Mouse (Mus musculus): ENCODE data around the gene Ttc3.
"Not testable (repeated sequence)": the region's sequence is repeated elsewhere in the genome, so short reads cannot be mapped to it uniquely, and the experiment has no call there.

Gene Ttc3

GRCm38 (mm10) chr16:94370173-94370914, at the start of gene Ttc3:
TSS of gene Ttc3 (plus strand) at chr16:94370618.
- peak; percentile 97 for DNase-seq (ENCODE audit: low spot score)

- DNase-seq (ENCODE audit: low spot score), result no peak
Observed at GRCm38 (mm10) chr16:94323681-94324080, 46.7 kb upstream of the Ttc3 start.

DNA sequence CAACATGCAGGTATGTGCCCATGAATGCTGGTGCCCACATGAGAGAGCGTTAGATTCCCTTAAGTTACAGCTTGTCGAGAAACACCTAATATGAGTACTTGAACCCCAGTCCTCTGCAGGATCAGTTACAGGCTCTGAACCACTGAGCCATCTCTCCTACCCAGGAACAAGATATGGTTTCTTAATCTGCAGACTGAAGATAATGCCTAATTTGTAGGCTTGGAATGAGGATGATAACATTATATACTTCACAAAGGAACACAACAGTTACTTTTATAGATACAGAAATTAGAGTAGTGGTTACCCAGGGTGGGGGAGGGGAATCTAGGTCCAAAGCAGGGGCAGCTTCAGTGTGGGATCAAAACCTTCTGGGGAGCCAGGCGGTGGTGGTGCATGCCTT, 44.4 kb upstream of the Ttc3 start:
- no peak for DNase-seq (ENCODE audit: low spot score)

DNA sequence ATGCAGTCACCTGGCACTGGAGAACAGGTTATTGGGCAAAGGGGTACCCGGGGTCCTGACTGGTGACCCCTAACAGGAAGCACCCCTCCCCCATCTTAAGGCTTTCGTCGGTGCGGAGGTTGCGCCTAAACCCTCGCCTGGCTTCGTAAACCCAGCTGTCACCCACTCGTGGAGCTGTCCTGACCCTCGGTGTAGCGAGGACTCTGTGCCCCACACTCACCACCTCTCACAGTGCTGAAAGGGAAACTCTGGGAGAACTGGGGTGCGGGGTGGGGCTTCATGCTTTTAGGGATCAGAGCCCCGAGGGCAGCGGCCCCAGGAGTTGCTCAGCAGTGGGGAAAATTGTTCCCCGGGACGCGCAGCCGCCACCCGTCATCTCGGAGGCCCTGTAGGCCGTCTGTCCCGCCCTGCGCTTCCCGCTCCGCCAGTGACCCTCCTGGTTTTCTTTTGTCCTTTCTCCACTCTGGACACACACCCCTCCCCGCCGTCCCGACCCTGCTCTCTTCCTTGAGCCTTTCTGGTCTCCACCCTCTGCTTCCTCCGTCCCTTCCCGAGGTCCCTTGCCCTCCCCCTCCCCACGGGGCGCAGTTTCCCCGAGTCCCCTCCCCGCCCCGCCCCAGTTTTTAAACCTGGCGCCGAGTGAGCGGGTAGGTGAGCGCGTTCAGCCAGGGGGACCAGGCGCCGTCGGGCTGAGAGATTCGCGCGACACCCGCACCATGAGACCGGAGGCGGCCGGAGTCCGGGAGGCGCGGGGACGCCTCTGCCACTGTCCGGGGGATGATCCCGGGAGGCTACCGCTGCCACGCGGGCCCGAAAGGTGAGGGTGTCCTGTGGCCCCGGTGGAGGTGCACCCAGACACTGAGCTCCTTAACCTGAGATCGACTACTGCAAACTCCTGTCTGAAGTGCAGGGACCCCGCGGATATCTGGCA, 42.4 kb upstream of the Ttc3 start, which contains the start of gene Ripply3:
Gene Ripply3, plus strand, starts transcription at position 640 of the 931 bp plus-strand sequence.
- DNase-seq (ENCODE audit: low spot score), result peak; percentile 56

GRCm38 (mm10) chr16:94328881-94329867, 41.2 kb upstream of the Ttc3 start:
- DNase-seq (ENCODE audit: low spot score), result no peak

DNA sequence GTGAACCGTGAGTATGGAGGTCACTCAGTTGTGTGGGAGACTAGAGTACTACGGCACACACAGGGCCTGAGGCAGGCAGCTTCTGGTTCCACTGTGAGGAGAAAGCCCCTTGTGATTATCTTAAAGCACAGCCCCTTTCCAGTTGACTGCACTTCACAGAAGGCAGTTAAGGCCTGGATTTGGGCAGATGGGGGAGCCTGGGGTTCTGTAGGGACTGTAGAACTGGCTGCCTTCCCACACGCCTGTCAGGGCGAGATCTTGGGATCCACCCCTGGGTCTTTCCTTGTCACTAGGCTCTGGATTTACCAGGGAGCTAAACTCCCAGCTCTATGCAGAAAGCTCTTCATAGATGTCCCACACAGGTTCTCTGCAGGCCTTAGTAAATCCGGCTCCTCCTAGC, 40.0 kb upstream of the Ttc3 start:
- DNase-seq (ENCODE audit: low spot score), result no peak

GRCm38 (mm10) chr16:94331233-94331885, 39.1 kb upstream of the Ttc3 start:
- DNase-seq (ENCODE audit: low spot score), result no peak

DNA sequence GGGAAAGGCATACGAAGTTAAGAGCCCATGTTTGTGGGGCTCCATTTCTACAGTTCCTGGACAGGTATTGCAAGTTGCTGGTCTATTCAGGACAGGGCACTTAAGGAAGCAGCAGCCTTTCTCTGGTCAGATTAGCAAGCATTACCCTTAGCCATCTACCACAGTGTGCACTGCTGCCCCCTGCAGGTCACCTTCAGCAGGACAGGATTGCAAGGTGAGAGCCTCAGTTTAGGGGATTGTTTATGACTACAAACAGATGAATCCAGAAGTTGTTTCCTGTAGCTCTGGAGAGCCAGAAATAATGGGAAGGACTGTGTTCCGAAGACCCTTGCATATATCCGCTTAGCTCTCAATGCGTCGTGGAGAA, 38.5 kb upstream of the Ttc3 start:
- peak; percentile 73 for DNase-seq (ENCODE audit: low spot score)

GRCm38 (mm10) chr16:94335656-94336055, 34.8 kb upstream of the Ttc3 start:
- DNase-seq (ENCODE audit: low spot score), result no peak

- DNase-seq (ENCODE audit: low spot score), result not testable (repeated sequence)
Observed at GRCm38 (mm10) chr16:94339164-94340160, 31.0 kb upstream of the Ttc3 start.

DNA sequence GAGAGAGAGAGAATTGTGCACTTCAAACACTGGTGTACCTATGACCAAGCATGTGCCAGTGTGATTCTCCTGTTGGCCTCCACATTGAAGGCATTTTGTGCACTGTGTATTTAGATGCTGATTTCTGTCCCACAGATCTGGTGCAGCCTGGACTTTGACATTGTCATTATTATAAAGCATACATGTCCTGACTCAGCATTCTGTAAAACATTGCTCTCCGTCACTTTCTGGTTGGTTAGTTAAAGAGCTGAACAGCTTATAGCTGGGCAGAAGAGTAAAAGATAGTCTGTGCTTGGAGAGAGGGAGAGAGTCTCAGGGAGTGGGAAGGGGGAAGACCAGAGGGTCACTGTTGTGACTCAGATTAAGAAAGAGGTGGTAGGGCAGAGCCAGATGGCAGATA, 24.7 kb upstream of the Ttc3 start:
- no peak for DNase-seq (ENCODE audit: low spot score)

DNA sequence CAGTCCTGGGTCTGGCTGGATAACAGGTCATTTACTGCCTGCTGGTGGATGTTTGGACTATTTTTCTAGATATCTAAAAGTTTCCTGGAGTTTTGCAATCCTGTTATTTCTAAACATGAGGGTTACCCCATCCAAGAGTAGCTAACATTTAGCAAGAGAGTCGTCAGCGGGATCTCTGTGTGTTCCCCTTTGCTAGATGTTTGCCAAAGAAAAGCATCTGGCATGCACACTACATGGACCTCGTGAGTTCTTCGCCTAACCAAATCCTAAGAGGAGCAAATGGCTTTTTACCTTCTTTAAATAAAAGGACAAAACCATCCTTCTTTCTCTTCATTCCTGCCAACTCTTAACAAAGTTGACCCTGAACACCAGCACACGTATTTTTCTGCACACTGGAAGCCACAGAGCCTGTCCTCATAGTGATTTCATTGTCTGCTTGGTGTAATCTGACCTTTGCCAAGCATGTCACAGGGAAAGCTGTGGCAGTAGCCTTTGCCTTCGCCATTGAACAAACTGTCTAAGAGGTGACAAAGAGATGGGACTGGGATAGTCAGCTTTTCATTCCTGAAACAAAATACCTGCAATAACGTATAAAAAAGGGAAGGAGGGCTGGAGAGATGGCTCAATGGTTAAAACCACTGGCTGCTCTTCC, 23.2 kb upstream of the Ttc3 start:
- no peak for DNase-seq (ENCODE audit: low spot score)

DNA sequence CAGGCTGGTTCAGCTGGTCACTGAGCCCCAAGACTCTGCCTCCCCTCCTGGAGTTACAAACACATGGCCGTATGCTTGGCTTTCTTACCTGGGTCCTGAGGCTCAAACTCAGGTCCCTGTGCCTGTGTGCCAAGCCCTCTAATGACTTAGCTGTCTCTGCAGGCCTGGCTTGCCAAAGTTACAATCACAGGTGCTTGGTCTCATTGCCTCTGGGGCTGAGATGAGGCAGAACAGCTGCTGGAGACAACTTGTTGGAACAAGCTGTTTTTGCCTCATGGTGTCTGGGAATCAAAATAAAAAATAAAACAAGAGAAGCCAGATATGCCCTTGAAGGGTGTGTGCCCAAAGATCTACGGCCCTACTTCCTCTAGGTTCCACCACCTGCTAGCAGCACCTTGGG, 21.6 kb upstream of the Ttc3 start:
- no peak for DNase-seq (ENCODE audit: low spot score)

GRCm38 (mm10) chr16:94349588-94350286, 20.7 kb upstream of the Ttc3 start:
- no peak for DNase-seq (ENCODE audit: low spot score)

- DNase-seq (ENCODE audit: low spot score), result no peak
Observed at GRCm38 (mm10) chr16:94350287-94350677, 20.1 kb upstream of the Ttc3 start.

DNA sequence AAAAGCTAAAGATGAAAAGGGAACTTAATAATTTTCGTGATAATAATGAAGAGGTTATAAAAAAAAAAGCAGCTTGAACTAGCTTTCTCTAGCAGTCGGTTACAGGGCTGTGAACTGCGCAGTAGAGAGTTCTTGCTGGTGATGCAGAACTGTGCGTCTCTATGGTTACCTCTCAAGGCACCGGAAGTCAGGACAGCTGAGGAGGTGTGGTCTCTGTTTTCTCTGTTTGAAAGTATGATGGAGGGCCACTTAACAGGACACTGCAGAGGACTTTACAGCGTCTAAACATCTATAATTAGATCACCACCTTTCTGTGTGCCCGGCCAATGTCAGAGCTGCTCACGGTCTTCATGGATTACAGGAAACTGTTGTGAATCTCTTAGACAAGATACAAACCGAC, 16.0 kb upstream of the Ttc3 start:
- DNase-seq (ENCODE audit: low spot score), result no peak

DNA sequence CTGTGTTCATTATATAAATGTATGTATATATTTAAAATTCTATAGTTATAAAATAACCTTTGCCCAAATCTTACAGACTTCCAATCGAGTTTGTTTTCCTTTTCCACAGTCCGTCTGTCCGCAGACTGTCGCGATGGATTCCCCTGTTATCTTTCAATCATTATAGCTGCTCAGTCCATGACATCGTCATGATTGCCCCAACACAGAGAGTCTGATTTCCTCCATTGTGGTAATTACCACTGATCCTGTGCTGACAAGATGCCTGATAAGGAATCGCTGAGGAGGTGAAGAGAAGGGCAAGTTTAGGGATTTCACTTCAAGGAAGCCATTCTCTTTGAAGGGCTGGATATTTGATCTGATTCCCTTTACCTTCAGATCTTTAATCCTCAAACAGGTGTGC, 14.4 kb upstream of the Ttc3 start:
- no peak for DNase-seq (ENCODE audit: low spot score)

DNA sequence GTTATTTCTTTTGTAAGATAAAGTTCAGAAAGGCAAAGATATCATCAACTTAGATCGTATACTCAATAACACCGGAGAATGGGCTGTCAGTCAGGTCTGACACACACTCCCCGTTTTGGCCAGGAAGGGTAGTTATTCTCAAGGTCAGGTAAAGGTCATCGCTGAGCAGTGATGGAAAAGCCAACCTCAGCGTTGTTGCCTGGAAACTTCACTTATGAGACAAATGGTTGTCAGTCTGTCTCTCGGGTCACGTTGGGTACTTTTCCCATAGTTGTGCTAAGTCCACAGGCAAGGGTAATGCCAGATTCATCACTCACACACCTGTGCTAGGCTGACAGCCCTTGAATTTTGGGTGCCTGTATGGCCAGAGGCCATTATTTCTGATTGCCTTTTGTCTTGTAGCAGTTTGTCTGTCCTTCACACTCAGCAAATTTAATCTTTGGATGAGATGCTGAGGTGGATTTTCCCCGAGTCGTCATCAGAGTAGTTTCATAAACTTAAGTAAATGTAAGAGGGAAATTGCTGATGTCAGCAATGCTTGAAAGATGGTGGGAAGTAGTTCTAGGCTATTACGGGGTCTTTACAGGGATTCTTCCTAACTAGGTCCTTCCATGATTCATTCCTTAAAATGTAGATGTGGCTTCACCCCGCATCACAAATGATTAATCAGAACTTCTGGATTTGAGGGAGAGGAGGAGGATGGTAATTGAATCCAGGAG, 13.5 kb upstream of the Ttc3 start:
- no peak for DNase-seq (ENCODE audit: low spot score)
